Mouse (Mus musculus): ENCODE data around the gene Aes.

Aes gene

GRCm38 (mm10) chr10:81542727-81543460 lies 16.4 kb upstream of the Aes start:
- in situ Hi-C loops (cut with MboI; ENCODE audit: low pct_unique_long_range_greater_than_20kb in 1 of 2, low sequenced_read_pairs in 2 of 2, unreplicated experiment in 1 of 2) = no loop called here

DNA sequence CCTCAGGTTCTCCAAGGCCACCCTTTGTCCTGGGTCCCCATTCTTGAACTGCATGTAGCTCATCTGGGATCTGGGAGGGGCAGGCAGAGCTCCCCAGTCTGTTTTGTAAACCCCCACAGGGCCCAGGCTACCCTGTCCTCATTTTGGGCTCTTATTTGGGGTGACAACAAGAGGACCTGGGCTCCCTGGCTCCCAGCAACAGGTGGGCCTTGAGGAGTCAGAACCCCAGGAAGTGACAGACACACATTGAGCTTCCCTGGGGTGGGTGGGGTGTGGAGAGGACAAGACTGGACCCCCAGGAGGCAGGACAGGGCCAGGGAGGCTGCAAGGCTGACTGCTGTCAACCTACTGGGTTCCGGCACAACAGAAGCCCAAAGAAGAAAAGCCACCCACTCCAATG lies 15.7 kb upstream of the Aes start:
- in situ Hi-C loops (cut with MboI; ENCODE audit: low pct_unique_long_range_greater_than_20kb in 1 of 2, low sequenced_read_pairs in 2 of 2, unreplicated experiment in 1 of 2) = no loop called here

- in situ Hi-C loops (cut with MboI; ENCODE audit: low pct_unique_long_range_greater_than_20kb in 1 of 2, low sequenced_read_pairs in 2 of 2, unreplicated experiment in 1 of 2) = no loop called here
Measured at GRCm38 (mm10) chr10:81544296-81545160, 14.8 kb upstream of the Aes start.

- in situ Hi-C loops (cut with MboI; ENCODE audit: low pct_unique_long_range_greater_than_20kb in 1 of 2, low sequenced_read_pairs in 2 of 2, unreplicated experiment in 1 of 2) = no loop called here
Measured at GRCm38 (mm10) chr10:81545161-81545747, 14.0 kb upstream of the Aes start, which contains the start of gene Gna11. TSS of gene Gna11 (minus strand) at chr10:81545190.

GRCm38 (mm10) chr10:81546332-81546731 lies 13.0 kb upstream of the Aes start:
- in situ Hi-C loops (cut with MboI; ENCODE audit: low pct_unique_long_range_greater_than_20kb in 1 of 2, low sequenced_read_pairs in 2 of 2, unreplicated experiment in 1 of 2) = no loop called here

DNA sequence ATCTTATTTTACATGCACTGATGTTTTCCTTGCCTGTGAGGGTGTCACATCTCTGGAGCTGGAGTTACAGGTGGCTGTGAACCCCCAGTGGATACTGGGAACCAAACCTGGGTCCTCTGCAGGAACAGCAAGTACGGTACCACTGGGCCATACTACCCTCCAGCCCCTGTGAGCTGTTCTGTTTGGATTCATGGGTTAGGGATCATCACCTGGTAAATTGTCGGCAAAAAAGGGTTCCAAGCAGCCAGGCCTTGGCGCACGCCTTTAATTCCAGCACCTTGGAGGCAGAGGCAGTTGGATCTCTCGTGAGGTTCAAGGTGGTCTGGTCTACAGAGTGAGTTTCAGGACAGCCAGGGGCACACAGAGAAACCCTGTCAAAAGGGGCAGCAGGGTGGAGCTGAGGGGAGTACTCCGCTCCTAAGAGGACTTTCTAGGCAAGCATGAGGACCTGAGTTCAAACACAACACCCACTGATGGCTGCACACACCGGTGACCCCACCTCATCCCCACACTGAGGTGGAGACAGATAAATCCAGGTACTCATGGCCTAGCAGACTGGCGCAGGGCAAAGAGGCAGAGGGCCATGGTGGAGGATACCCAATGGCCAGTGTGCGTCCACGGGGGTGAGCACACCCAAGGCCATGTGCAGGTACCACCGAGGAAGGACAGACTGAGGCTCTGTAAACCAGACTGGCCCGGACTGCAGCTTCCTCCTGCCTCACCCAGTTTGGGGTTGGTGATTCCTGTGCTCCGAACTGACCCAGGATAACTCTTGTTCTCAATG lies 12.3 kb upstream of the Aes start:
- in situ Hi-C loops (cut with MboI; ENCODE audit: low pct_unique_long_range_greater_than_20kb in 1 of 2, low sequenced_read_pairs in 2 of 2, unreplicated experiment in 1 of 2) = no loop called here

GRCm38 (mm10) chr10:81548944-81549343 lies 10.3 kb upstream of the Aes start:
- in situ Hi-C loops (cut with MboI; ENCODE audit: low pct_unique_long_range_greater_than_20kb in 1 of 2, low sequenced_read_pairs in 2 of 2, unreplicated experiment in 1 of 2) = no loop called here

- in situ Hi-C loops (cut with MboI; ENCODE audit: low pct_unique_long_range_greater_than_20kb in 1 of 2, low sequenced_read_pairs in 2 of 2, unreplicated experiment in 1 of 2) = loop anchor here in 1 of 2 experiments (10.0 kb wide), 2 partner anchors 45 to 55 kb away; partner anchors contain the start of genes BC025920, S1pr4 and Tle6
Measured at GRCm38 (mm10) chr10:81550257-81550656, 9.0 kb upstream of the Aes start.

GRCm38 (mm10) chr10:81551597-81552102 lies 7.6 kb upstream of the Aes start:
- in situ Hi-C loops (cut with MboI; ENCODE audit: low pct_unique_long_range_greater_than_20kb in 1 of 2, low sequenced_read_pairs in 2 of 2, unreplicated experiment in 1 of 2) = loop anchor here in 1 of 2 experiments (10.0 kb wide), 2 partner anchors 47 to 53 kb away; partner anchors contain the start of genes BC025920, S1pr4 and Tle6

DNA sequence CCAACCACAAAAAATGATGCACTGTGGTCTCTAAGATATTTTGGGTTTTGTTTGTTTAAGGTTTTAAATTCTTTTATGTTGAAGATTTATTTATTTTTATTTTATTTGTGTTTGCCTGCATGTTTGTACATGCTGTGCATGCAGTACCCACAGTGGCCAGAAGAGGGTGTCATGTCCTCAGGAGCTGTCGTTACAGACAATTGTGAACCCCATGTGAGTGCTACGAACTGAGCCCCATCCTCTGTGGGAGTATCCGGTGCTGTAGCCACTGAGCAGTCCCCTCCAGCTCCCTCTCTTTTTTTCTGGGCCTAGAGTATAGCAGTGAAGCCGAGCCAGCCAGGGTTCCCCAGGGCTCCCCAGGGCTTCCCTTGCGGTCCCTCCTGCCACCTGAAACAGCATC lies 6.1 kb upstream of the Aes start:
- in situ Hi-C loops (cut with MboI; ENCODE audit: low pct_unique_long_range_greater_than_20kb in 1 of 2, low sequenced_read_pairs in 2 of 2, unreplicated experiment in 1 of 2) = loop anchor here in 1 of 2 experiments (10.0 kb wide), 2 partner anchors 48 to 52 kb away; partner anchors contain the start of genes BC025920, S1pr4 and Tle6

DNA sequence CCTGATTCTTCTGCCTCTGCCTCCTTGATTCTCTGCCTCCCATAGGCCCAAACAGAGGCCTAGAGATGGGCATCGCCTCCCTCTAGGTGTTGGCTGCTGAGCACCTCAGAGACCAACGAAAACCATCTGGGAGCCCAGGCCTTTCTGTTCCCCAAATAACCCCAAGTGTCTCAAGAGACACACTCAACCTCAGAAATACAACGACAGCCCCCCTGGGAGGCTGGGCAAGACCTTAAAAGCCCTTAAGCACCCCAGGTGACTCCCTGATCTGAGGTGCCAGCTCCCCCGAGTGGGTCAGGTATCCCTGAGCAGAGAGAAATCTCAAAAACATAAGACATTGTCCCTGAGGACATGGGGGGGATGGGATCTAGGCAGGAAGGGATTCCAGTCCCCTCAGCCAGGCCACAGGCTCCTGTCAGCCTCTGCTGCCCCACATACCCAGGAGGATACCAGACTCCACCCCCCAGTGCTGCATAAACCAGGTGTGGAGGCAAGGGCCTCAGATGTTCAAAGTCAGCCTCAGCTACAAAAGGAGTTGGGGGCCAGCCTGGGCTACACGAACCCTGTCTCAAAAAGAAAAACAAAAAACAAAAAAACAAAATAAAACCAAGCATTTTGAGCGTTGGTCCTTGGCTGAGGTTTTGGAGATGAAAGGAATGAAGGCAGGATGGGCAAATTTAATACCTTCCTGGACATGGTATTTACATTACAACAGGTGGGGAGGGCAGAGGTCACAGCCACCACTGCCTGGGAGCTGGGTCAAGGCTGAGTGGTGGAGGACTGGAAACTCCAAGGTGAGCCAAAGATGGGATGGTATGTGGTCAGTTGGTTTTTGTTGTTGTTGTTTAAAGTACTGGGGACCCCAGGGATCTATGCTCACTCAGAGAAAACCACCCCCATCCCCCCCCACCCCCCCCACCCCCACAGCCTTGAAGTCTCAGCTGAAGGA lies 5.2 kb upstream of the Aes start:
- in situ Hi-C loops (cut with MboI; ENCODE audit: low pct_unique_long_range_greater_than_20kb in 1 of 2, low sequenced_read_pairs in 2 of 2, unreplicated experiment in 1 of 2) = loop anchor here in 1 of 2 experiments (10.0 kb wide), 2 partner anchors 49 to 51 kb away; partner anchors contain the start of genes BC025920, S1pr4 and Tle6

- in situ Hi-C loops (cut with MboI; ENCODE audit: low pct_unique_long_range_greater_than_20kb in 1 of 2, low sequenced_read_pairs in 2 of 2, unreplicated experiment in 1 of 2) = loop anchor here in 1 of 2 experiments (10.0 kb wide), 2 partner anchors 49 to 51 kb away; partner anchors contain the start of genes BC025920, S1pr4 and Tle6
Measured at GRCm38 (mm10) chr10:81556282-81556681, 3.0 kb upstream of the Aes start.

GRCm38 (mm10) chr10:81557491-81557890 lies 1.8 kb upstream of the Aes start:
- in situ Hi-C loops (cut with MboI; ENCODE audit: low pct_unique_long_range_greater_than_20kb in 1 of 2, low sequenced_read_pairs in 2 of 2, unreplicated experiment in 1 of 2) = loop anchor here in 1 of 2 experiments (10.0 kb wide), 2 partner anchors 47 to 53 kb away; partner anchors contain the start of genes BC025920, S1pr4 and Tle6

- in situ Hi-C loops (cut with MboI; ENCODE audit: low pct_unique_long_range_greater_than_20kb in 1 of 2, low sequenced_read_pairs in 2 of 2, unreplicated experiment in 1 of 2) = loop anchor here (5.0 to 10.0 kb wide), 3 partner anchors 42 to 55 kb away; partner anchors contain the start of genes Tle6 (in 2 of the 2), BC025920 (in 1 of the 2) and S1pr4 (in 1 of the 2)
Measured at GRCm38 (mm10) chr10:81559627-81560539, 595 bp downstream of the Aes start.

- in situ Hi-C loops (cut with MboI; ENCODE audit: low pct_unique_long_range_greater_than_20kb in 1 of 2, low sequenced_read_pairs in 2 of 2, unreplicated experiment in 1 of 2) = loop anchor here in 1 of 2 experiments (5.0 kb wide), 1 partner anchor 41 kb away; the partner anchor contains the start of gene Tle6
Measured at GRCm38 (mm10) chr10:81560719-81561459, 1.6 kb downstream of the Aes start.

All from mouse embryonic stem cell (cell line).